Mouse (Mus musculus) layer of hippocampus, adult 9-11 months (tissue): ENCODE measurements around the gene Actrt3.

Experiments
- DNase-seq: peaks from one replicate; pipeline ENCODE4 v3.0.0; 2022

Actrt3 gene

DNA sequence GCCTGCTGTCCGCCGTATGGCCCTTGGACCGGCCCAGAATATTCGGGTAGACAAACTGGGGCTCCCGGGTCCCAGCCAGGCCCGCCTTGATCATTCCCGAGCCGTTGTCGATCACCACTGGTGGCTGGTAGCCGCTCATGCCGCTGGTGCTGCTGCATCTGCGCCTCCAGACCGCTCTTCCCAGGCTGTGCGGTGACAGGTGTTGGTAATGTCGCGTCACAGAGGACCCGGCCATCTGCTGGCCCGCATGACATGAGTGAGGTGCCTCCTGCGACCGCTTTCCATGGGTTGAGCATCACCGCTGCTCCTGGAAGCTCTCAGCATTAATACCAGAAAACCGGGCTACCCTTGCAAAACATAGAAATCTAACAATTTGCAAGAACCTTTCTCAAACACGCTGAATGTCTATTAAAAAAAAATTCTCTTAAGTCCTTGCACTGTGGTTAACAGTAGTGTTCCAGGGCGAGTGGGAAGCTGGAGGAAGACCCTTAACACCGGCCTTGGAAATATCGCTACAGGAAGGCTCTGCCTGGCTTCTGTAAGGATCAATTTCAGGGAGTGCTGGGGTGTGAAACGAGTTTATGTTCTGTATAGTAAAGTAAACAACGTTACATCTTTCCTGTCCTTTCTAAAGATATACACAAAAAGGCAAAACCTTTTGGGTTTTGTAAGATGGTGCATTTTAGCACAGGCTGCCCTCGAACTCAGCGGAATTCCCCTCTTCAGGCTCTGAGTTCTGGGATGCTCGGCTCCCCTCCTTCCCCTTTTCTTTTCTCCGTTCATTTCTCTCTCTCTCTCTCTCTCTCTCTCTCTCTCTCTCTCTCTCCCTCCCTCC, at the start of gene Actrt3:
Gene Actrt3 (minus strand): TSS at position 229 of the 835 bp plus-strand sequence.
- DNase-seq, result peak; percentile 41

DNA sequence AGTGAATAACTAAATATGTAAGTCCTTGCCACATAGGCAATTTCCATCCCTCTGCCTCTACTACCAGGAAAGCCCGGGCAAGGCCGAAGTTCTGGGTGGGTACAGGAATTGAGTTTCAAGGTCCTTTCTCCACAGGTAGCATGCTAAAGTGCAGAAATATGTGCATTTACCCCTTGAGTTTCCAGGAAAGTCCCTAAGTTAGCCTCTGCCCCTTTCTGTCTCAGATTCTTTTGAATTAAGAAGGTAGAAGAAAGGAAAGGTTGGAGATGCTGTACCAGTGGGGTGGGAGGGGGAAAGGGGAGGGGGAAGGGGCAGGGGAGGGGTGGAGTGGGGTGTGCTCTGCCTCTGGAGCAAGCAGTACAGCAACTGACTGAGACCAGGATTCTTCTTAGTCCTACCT, 48.7 kb upstream of the Actrt3 start:
- no peak for DNase-seq

DNA sequence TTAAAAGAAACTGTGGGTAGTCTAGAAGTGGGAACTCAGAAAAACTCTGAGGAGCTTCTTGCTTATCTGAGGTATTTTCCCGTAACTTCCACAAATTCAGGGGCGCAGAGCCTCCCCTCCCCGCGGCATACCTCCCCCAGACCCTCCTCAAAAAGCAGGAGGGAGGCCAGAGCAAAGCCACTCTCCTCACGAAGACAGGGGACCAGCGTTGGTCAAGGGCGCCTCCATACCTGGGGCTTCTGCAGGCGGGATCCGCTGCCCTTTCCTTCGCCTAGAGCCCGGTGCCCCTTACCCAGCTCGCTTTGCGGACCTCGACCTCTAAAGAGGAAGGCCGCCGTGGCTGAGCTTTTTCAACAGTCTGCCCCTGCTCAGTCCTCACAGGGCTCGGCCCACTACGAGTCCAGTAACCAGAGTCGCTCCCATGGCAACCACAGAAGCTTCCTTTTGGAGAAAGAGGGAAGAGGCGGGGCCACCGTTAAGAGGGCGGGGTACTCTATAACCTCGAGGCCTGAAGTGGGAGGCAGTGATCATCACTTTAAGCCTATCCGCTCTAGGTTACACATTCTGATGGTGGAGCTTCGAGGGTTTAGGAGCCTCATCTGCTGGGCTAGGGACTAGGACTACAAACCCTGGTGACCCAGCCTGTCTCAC, 47.8 kb upstream of the Actrt3 start, which contains the start of gene Lrrc34:
Gene Lrrc34 (minus strand): TSS at position 430 of the 651 bp plus-strand sequence.
- peak; percentile 25 for DNase-seq

DNA sequence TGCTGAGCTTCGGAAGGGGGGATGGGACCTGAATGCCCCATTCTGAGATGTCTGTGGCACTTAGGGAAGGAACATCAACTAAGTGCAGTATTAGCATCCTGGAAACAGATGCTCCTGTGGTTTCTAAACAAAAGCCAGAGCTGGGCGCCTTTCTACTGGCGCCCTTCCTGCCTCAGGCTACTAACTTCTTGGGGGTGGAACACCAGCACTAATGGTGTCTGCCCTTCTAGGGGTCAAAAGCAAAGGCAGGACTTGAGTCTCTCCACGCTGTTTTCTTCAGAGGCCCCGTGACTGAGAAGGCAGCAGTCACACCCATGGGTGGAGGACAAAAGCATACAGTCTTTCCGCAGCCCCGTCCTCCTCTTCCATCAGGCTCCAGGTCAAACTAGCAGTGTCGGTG, 47.0 kb upstream of the Actrt3 start:
- no peak for DNase-seq

DNA sequence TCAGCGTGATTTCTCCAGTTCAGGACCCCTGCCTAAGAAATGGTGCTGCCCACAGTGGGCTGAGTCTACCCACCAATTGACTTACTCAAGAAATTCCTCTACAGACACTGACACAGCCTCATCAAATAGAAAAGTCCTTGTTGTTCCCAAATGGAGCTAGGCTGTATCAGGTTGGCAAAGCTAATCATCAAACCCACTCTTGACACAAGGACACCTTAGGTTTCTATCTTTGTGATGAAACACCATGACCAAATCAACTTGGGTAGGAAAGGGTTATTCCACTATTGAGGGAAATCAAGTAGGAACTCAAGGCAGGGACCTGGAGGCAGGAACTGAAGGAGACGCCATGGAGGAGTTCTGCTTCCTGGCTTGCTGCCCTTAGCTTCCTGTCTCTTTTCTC, 44.5 kb upstream of the Actrt3 start, which contains the start of gene Lrriq4:
Gene Lrriq4 (plus strand): TSS at position 301 of the 400 bp plus-strand sequence.
- DNase-seq, result no peak

DNA sequence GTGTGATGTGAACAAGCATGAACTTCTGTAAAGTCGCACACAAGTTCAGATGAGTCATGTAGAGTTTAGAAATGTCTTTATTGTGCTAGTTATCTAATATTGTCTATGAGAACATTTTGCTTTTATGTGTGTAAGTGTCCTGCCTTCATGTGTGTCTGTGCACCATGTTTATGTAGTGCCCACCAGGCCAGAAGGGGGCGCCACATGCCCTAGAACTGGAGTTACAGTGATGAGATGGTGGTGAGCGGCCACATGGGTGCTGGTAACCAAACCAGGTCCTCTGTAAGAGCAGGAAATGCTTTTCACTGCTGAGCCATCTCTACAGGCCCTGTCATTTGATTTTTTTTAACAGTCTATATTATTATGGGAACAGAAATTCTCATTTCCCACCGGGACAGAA, 35.9 kb upstream of the Actrt3 start:
- no peak for DNase-seq

DNA sequence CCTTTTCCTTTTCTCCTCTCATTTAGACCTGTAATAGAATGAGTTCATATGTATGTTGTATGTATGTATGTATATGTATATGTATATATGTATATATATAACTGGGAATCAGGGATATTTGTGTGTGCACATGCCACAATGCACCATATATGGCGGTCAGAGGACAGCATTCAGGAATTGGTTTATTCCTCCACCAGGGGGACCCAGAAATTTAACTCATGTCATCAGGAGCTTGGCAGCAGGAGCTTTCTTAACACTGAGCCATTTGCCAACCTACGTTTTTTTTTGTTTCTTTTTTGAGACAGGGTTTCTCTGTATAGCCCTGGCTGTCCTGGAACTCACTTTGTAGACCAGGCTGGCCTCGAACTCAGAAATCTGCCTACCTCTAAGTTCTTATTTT, 33.9 kb upstream of the Actrt3 start:
- DNase-seq, result no peak

DNA sequence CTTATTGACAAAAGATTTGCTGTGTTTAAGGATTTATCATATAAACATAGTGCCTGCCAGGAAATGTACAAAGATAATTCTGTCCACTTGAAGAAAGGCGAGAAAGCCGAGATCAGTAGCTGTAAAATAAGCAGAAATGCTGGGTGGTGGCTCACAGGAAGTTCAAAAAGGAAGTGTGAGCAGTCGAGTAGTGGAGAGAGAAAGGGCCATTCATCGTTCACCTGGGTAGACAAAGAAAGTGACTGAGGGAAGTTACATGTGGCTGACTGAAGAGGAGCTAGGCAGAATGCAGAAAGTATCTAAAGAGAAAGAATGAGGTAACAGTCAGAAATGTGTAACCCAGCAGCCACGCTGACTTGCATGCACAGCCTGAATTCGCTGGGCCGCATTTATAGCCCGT, 20.4 kb upstream of the Actrt3 start:
- DNase-seq, result no peak

DNA sequence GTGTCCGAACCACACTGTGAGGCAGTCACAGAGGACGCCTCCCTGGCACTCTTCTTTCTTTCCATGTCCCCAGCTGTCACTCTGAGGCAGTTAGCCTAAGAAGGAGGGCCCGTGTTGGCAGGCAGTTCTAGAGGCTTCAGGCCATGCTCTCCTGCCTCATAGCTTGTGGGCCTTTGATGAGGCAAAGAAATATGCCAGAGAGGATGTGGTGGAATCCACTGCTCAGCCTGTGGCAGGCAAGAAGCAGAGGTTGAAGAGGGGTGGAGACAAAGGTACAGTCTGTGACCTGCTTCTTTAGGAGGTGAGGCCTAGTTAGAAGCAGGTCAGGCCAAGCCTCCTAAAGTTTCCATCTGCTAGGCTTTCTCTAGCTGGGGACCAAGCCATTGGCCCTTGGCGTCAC, 11.2 kb upstream of the Actrt3 start:
- no peak for DNase-seq

DNA sequence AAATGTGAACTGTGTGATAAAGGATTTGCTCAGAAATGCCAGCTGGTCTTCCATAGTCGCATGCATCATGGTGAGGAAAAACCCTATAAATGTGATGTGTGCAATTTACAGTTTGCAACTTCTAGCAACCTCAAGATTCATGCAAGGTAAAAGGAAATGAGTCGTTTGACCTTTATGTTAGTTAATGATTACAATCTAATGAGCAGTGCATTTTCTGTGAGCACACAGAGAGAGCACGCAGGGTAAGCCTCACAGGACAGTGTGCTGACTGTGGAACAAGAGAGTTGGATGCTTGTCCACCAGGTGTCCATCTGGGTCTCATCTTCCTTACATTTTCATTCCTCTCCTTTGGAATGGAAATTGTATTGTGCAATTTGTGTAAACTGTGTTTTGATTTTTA, 9.3 kb upstream of the Actrt3 start:
- DNase-seq, result no peak

DNA sequence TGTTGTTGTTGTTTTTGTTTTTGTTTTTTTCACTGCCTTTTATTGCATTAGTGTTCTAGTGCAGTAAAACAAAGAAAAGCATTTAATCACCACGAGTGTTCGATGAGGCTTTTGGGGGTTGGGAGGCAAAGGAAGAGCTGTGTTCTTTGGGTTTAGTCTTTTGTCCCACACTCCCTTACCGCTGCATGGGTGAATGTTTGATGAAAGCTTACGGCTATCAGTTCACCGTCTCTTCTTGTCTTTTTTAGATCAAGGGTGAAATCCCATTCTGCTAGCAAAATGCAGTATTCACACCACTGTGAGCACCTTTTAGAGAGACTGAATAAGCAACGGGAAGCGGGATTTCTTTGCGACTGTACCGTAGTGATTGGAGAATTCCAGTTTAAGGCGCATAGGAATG, 3.5 kb upstream of the Actrt3 start:
- DNase-seq, result no peak

DNA sequence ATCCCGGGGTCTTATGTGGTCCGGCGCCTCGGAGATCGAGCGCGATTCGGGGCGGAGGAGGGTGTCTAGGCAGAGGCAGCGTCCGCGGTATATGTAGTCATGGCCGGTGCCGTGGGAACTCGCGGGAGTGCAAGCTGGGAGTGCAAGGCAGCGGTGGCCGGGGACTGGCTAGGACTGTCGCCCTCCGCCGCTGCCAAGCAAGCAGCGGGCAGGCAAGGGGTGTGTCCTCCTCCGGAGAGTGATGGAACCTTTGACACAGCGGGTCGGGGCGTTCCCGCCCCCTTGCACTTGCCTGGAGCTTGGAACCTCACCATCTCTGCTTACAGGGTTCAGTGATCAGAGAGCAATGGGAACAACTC, 3.0 kb upstream of the Actrt3 start:
- DNase-seq, result no peak

DNA sequence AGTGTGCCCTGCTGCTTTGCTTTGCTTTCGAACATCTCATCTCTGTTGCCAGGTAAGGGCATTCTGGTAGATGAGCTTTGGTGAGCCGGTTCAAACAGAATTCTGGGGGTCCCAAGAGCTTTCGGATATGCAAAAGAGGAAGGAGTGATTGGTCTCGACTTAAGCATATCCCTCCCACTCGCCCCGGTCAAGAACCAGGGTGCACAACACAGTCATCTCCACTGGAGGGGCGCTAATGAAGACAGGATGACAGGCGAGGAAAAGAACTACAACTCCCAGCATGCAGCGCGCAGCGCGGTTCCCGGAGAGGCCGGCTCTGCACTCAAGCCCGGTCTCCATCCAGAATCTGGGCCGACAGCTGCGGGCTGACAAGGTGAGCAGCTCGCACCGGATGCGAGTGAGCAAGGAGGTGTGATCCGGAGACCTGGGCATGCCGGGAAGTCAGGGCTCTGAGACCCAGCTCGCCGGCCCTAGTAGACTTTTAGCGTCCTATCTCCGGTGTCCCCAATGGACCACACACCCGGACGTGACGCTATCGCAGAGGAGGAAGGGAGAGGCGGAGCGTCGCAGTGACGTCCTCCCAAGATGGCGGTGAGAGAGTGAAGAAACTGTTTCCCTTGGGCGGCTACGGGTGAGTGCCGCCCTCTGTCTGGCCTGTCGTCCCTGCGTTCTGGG, 2.5 kb upstream of the Actrt3 start, which contains the start of gene Mynn:
Gene Mynn (plus strand): TSS at position 1 of the 675 bp plus-strand sequence.
- peak; percentile 96 for DNase-seq

DNA sequence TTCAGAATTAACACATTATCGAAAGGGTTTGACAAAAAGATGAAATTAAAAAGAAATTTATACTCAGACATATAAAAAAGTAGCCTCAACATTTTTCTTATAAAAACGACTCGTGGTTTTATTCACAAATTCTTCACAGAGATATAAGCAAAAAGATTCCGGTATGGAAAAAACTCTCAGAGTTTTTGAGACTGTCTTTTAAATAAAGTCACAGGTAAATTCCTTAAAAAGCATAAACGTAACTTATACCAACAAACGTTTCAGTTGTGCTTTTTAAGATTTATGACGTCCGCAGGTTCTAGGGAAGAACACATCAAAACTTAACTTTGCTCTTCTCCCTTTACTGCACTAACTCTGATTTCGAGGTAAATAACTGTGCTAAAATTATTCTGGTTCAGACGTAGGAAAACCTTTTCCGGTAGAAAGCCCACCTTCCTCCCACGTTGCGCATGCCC, 1.9 kb upstream of the Actrt3 start:
- no peak for DNase-seq

DNA sequence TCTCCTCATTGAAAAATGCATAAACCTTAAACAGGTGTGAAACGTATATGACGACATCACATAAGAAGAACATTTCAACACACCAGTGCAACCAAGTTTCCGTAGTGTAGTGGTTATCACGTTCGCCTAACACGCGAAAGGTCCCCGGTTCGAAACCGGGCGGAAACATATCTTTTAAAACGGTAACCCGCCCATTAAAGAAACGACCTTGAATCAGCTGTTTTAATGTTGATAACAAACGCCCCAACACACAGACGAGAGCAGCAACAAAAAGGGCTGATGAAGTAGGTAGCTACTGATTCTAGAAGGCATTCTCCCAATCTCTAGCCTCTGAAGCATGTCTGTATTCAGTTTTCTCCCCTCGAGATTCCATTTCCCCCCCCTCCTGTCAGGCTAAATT, 1.4 kb upstream of the Actrt3 start:
- DNase-seq, result peak; percentile 86

DNA sequence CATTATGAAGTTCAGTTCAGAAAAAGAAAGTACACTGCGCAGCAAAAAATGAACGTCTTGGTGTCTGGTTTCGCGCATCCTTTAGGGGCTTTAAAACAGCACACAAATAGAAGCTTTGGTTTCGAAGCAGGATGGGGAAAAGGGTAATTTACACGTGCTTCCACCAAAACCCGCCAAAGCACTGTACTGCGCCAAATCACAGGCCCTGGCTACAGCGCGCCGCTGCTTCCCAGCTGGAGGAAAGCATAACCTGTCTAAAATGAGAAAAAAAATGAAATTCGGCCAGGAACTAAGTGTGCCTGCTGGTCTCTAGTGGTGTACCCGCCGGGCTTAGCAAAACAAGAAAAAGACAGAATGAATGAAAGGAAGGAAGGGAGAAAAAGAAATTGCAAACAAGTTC, 978 bp upstream of the Actrt3 start:
- DNase-seq, result peak; percentile 33

DNA sequence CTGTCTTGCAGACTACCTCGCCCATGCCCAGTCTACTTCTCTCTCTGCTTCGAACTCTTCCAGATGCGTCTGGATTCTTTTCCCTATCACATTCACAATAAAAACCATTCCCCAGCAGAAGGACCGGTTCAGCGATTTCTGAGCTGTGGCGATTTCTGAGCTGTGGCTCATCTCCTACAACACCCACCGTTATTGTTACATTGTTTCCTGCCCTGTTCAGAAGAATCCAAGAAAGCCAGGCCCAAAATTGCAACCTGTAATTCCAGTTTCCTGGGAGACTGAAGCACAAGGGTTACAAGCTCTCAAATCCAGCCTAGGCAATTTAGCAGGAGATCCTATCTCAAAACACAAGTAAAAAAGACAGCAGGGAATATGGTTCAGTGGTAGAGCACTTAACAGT, 2.5 kb downstream of the Actrt3 start:
- DNase-seq, result no peak

DNA sequence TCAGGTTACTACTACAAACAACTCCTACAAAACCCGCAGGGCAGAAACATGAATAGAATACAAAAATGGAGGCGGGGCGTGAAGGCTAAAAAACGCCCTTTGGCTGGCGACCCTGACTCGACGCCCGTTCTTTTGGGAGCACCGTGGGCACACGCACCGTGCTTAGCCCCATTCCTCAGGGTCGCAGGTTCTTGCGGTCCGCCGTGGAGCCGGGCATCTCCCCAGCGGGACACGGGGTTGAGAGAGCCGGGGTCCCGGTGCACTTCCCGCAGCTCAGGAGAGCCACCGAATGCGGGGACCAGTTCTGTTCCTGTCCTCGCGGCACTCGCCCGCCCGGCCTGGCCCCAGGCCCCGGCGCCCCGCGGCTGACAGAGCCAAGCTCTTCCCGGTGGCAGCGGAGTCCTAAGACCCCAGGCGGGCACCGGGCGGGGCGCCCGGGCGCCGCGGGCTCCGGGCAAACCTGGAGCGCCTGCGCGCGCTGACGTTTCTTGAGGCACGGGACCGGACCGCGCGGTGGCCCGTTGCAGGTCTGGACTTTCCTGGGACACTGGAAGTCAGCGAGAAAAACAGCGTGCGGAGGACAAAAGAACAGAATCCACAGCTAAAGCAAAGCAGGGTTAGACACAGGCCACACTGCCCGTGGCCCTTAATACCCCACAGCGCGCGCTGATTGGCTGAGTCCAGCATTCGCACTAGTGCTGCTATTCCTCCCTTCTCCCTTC, 4.5 kb downstream of the Actrt3 start:
- peak; percentile 22 for DNase-seq

DNA sequence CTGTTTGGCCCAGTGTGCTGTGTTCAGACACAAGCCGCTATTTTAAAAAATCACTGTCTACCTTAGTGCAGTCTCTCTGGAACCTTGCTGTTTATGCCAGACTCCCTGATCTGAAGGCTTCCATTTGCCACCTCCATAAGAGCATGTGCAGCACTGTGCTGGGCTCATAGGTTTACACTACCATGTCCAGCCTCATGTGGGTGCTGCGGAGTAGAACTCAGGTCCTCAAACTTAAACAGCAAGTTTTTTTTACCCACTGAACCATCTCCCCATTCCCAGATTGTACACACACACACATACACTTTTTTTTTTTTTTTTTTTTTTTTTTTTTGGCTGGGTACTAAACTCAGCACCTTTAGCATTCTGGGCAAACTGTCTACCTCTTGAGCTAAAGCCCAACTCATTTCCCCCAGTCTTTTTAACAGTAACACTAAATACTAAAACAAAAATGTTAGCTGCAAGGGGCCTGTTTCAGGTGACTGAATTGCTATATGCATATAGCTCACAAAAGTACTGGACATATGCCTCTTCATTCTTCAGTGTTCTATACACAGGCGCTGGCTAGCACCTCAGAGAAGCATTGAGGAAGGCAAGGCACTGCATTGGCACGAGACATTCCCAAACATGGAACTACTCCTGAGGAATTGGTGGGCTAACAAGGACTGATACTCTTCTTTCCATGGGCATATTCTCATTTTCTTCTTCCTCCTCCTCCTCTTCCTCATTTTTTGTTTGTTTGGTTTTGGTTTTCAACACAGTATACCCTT, 5.8 kb downstream of the Actrt3 start:
- DNase-seq, result no peak

DNA sequence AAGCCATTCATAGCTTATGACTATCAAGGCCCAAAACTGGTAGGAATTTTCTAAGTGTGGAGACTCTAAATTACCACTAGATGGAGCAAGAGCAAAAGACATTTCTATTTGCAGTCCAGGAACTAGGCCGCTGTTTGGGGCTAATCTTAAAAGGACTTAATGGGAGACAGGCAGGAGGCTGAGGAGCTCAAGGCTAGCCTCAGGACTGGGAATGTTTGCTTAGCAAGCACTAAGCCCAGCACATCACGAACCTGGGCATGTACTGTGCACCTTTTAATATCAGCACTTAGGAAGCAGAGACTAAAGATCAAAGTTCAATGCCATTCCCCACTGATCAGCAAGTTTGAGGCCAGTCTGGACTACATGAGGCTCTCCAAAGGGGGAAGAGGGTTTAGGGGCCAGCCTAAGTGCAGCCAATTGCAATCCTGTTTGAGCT, 7.3 kb downstream of the Actrt3 start:
- peak; percentile 23 for DNase-seq

DNA sequence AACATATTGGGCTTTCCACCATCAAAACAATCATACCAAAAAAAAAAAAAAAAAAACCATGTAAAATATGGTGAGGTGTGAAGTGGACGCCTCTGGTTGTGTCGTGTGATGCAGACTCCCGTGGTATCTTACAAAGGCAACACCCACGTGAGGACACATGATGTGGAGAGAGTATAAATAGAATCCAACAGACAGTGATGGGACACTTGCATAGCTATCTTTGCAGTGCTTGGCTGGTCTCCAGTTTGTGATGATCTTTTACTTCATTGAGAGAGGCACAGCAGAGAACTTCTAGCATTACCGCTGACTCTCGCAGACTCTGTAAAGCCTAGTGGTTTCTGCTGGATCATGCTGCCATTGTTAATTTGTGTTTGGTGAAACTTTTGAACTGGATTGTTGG, 10.9 kb downstream of the Actrt3 start:
- no peak for DNase-seq

DNA sequence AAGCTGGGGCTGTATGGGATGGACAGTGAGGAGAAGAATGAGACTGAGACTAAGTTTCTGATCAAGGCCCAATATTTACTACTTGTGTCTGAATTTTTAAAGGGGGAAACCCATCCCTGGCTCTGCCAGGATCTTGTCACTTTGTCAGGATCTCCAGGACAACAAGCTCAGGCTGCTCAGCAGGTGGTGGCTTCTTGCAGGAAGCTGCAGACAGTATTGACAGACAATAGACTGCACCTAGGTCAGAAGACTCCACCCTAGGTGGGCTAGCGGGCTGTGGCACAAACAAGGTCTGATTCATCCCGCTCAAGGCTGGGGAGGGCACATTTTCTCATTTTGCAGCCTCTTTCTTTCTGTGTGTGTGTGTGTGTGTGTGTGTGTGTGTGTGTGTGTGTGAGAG, 26.2 kb downstream of the Actrt3 start:
- DNase-seq, result no peak
